ENCODE assay signal across 8 mouse cellular contexts in genomic region chr2:30929483-30930045, GRCm38 (mm10). TPM values are rescaled to one million over a fixed set of nuclear protein-coding genes. Genes with fewer than 3 reads are reported as not detected.
DNase-seq lines count a peak whose midpoint lies in the region; ATAC-seq and TF ChIP-seq lines count a peak whose summit lies in the region.

Gene Ptges (minus strand): TSS chr2:30929863.

- peak; percentile 64 for TF ChIP-seq CTCF in kidney, adult 2 months (conservative IDR thresholded peaks at IDR 0.05; ENCODE audit: insufficient read depth, insufficient read length, low read depth, low read length)

- 2% methylated on average over 23 of the region's 23 CpGs for WGBS in embryonic facial prominence, embryonic 12.5 days
- 3% methylated on average over 23 of the region's 23 CpGs for WGBS in kidney, adult 2 months
- 1% methylated on average over 23 of the region's 23 CpGs for WGBS in limb, embryonic 15.5 days
- WGBS in midbrain, embryonic 16.5 days, result 2% methylated on average over 23 of the region's 23 CpGs

- no peak for TF ChIP-seq POLR2A in kidney, adult 2 months (IDR thresholded peaks at IDR 0.05; ENCODE audit: low read depth, low read length)

- H3K4me3 ChIP-seq in embryonic facial prominence, embryonic 12.5 days, result peak within 1 kb of the TSS; percentile 19
- peak within 1 kb of the TSS; percentile 5; the same call in 1 of the 2 replicates for H3K4me3 ChIP-seq in kidney, adult 2 months (ENCODE audit: insufficient read depth, low read depth, low read length)
- H3K4me3 ChIP-seq in limb, embryonic 15.5 days, result peak within 1 kb of the TSS; percentile 30
- peak within 1 kb of the TSS; percentile 37 for H3K4me3 ChIP-seq in midbrain, embryonic 16.5 days (ENCODE audit: low read depth, low read length)

- DNase-seq in 3T3-L1 (ENCODE audit: low read depth, low spot score), result peak; percentile 86
- peak; percentile 81 to 89 for DNase-seq in adrenal gland, postnatal 36 days
- peak; percentile 76 to 83 for DNase-seq in heart, adult 18-20 months
- peak; percentile 73 for DNase-seq in kidney, adult 2 months
- DNase-seq in splenic B cell, adult 2 months (ENCODE audit: low read depth, low spot score), result peak; percentile 41

- ATAC-seq in embryonic facial prominence, embryonic 12.5 days (ENCODE audit: insufficient number of reproducible peaks, insufficient read depth, low FRiP score, low TSS enrichment), result 0 out of 2 replicates have a peak, but pooled peaks have one; percentile 23
- no peak for ATAC-seq in limb, embryonic 15.5 days (ENCODE audit: insufficient number of reproducible peaks, low FRiP score, low TSS enrichment, low read depth)
- ATAC-seq in midbrain, embryonic 16.5 days, result peak; percentile 82

- H3K36me3 ChIP-seq in embryonic facial prominence, embryonic 12.5 days, result no peaks in the 10 kb centered on the region
- H3K36me3 ChIP-seq in kidney, adult 2 months (ENCODE audit: control insufficient read depth, insufficient read depth, low read length), result no peaks in the 10 kb centered on the region
- no peaks in the 10 kb centered on the region for H3K36me3 ChIP-seq in limb, embryonic 15.5 days
- no peaks in the 10 kb centered on the region for H3K36me3 ChIP-seq in midbrain, embryonic 16.5 days (ENCODE audit: control insufficient read depth, insufficient read depth, low read length)
- H3K36me3 ChIP-seq in splenic B cell, adult 2 months (ENCODE audit: control insufficient read depth, insufficient read depth, low read length, poor library complexity, severe bottlenecking), result peaks cover 2% of the 10 kb centered on the region; the same call in 1 of the 2 replicates

- H3K4me2 ChIP-seq in embryonic facial prominence, embryonic 12.5 days (replicated peaks), result peak within 1 kb of the TSS; percentile 55
- peak within 1 kb of the TSS; percentile 53 for H3K4me2 ChIP-seq in limb, embryonic 15.5 days
- H3K4me2 ChIP-seq in midbrain, embryonic 16.5 days (ENCODE audit: low read length), result peak within 1 kb of the TSS; percentile 83

- H3K27ac ChIP-seq in embryonic facial prominence, embryonic 12.5 days, result peak within 1 kb of the TSS; percentile 47; the same call in 1 of the 2 replicates
- no peak within 1 kb of the TSS for H3K27ac ChIP-seq in kidney, adult 2 months (ENCODE audit: insufficient read depth, low read depth, low read length)
- H3K27ac ChIP-seq in limb, embryonic 15.5 days, result no peak within 1 kb of the TSS; the same call in none of the 2 replicates
- peak within 1 kb of the TSS; percentile 71 for H3K27ac ChIP-seq in midbrain, embryonic 16.5 days (ENCODE audit: low read length)

- no peaks in the 10 kb centered on the region for H3K27me3 ChIP-seq in embryonic facial prominence, embryonic 12.5 days
- H3K27me3 ChIP-seq in kidney, adult 2 months (replicated peaks; ENCODE audit: control insufficient read depth, insufficient read depth, low read length), result no peaks in the 10 kb centered on the region
- no peaks in the 10 kb centered on the region for H3K27me3 ChIP-seq in limb, embryonic 15.5 days
- no peaks in the 10 kb centered on the region for H3K27me3 ChIP-seq in midbrain, embryonic 16.5 days (ENCODE audit: control insufficient read depth, insufficient read depth, low read depth, low read length)
- H3K27me3 ChIP-seq in splenic B cell, adult 2 months (ENCODE audit: control insufficient read depth, insufficient read depth, low read length, poor library complexity, severe bottlenecking), result no peaks in the 10 kb centered on the region

- H3K9ac ChIP-seq in embryonic facial prominence, embryonic 12.5 days, result peak within 1 kb of the TSS; percentile 46
- H3K9ac ChIP-seq in limb, embryonic 15.5 days, result 0 out of 2 replicates have a peak within 1 kb of the TSS, but pooled peaks have one; percentile 31
- peak within 1 kb of the TSS; percentile 72 for H3K9ac ChIP-seq in midbrain, embryonic 16.5 days (ENCODE audit: low read depth, low read length)

- no peaks in the 10 kb centered on the region for H3K9me3 ChIP-seq in embryonic facial prominence, embryonic 12.5 days
- no peaks in the 10 kb centered on the region for H3K9me3 ChIP-seq in limb, embryonic 15.5 days
- no peaks in the 10 kb centered on the region for H3K9me3 ChIP-seq in midbrain, embryonic 16.5 days (replicated peaks; ENCODE audit: control insufficient read depth, low read length, poor library complexity, severe bottlenecking)

- peaks cover 20% of the 10 kb centered on the region for H3K4me1 ChIP-seq in embryonic facial prominence, embryonic 12.5 days
- H3K4me1 ChIP-seq in kidney, adult 2 months (ENCODE audit: control insufficient read depth, insufficient read depth, low read length), result peaks cover 8% of the 10 kb centered on the region; the same call in 1 of the 2 replicates
- peaks cover 33% of the 10 kb centered on the region for H3K4me1 ChIP-seq in limb, embryonic 15.5 days
- H3K4me1 ChIP-seq in midbrain, embryonic 16.5 days (ENCODE audit: control insufficient read depth, insufficient read depth, low read length), result peaks cover 7% of the 10 kb centered on the region

RNA-seq across cellular contexts. Expression of gene Ptges, which starts in this region (rescaled TPM):
- total RNA-seq in adrenal gland, postnatal 36 days (2021), result 10 to 100 TPM; 22.4 to 34.9 TPM
- polyA plus RNA-seq in embryonic facial prominence, embryonic 12.5 days (2016; fragmentation: Nextera tagmentation; extraction: Ambion mirVana), result 11.6 and 12.0 TPM in 2 replicates
- total RNA-seq in heart, adult 18-20 months (2021), result 1 to 10 TPM; 1.5 to 2.6 TPM
- 36.3 and 45.2 TPM in 2 replicates for polyA plus RNA-seq in kidney, adult 2 months (2012; rRNA removed)
- 27.6 and 35.3 TPM in 2 replicates for polyA plus RNA-seq in limb, embryonic 15.5 days (2015; fragmentation: Nextera tagmentation; extraction: Ambion mirVana)
- polyA plus RNA-seq in midbrain, embryonic 16.5 days (2015; fragmentation: Nextera tagmentation; extraction: Ambion mirVana), result 5.1 and 5.2 TPM in 2 replicates

Comparison
In these comparisons a context has a peak if more than half of its experiments do, and no peak if none do; other contexts are left out.
1. RNA of gene Ptges (total RNA-seq): 22.4 to 34.9 TPM in adrenal gland, postnatal 36 days; 1.5 to 2.6 TPM in heart, adult 18-20 months; every median in the first group is over 4 times any median in the second.
2. H3K27ac ChIP-seq: peak in embryonic facial prominence, embryonic 12.5 days (single experiment) and midbrain, embryonic 16.5 days (single experiment); none in kidney, adult 2 months (single experiment) and limb, embryonic 15.5 days (single experiment).
3. Peak in every context shown above with its lines, with median percentiles within 50 percentile points of each other: DNase-seq, H3K4me2 ChIP-seq, H3K4me3 ChIP-seq and H3K9ac ChIP-seq.